Mouse (Mus musculus) embryonic stem cell, embryonic (primary cell): ENCODE measurements at regions not wholly inside any gene's neighbourhood (a gene's known extent, or its start where the extent isn't known, plus 50 kb on each side); places are given as distances from the start of the nearest gene placed in this dataset.

Source experiments
- CTCF ChIA-PET, 4 experiments: fragments of 300-600 bp in 2 of 4; fragments of 350-600 bp in 2 of 4; sonication (Branson Sonifier 250); formaldehyde crosslinking; loops; one replicate each; lab custom pipeline; 2022; ENCODE audit warnings: inconsistent platforms in 2 of 4; lab: Charles Lee
- POLR2A ChIA-PET, 4 experiments: fragments of 300-600 bp in 2 of 4; fragments of 350-600 bp in 2 of 4; sonication (Branson Sonifier 250); formaldehyde crosslinking; loops; one replicate each; lab custom pipeline; 2022; ENCODE audit warnings: antibody characterized with exemption in 4 of 4, inconsistent platforms in 1 of 4; lab: Charles Lee

- POLR2A ChIA-PET = no interaction called here
- CTCF ChIA-PET = no interaction called here
Observed at GRCm38 (mm10) chr1:89281107-89281655, 173.4 kb upstream of the Agap1 start.

DNA sequence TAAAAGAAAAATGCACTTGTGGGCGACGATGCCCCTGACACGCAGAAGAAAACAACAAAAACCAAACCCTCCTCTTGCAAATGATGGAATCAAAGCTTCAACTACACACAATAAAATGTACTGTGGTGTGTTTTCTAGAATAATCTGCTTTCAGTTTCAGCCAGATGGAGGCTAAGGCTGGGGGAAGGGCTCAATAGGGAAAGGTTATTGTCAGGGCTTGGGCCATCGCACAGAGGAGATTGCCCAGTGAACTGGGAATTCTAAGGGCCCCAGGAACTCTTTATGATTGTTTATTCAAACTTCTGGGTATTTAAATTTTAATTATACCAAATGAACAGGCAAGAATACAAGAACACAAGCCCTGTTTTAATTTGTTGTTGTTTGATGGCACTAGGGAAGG is 169.6 kb upstream of the Agap1 start:
- CTCF ChIA-PET = interaction anchor here in 1 of 4 experiments (0.6 kb wide), 1 partner anchor 55 kb away, joined by 3 read pairs; no protein-coding TSS in a partner anchor
- POLR2A ChIA-PET = no interaction called here

- ChIA-PET CTCF (no interaction called here), POLR2A (interaction anchor here in 2 of 4 experiments (0.8 to 1.5 kb wide), 2 partner anchors 50 to 218 kb away, joined by 3 to 6 read pairs; no protein-coding TSS in a partner anchor)
Observed at GRCm38 (mm10) chr1:89287136-89287795, 167.3 kb upstream of the Agap1 start.

- CTCF ChIA-PET = no interaction called here
- POLR2A ChIA-PET = interaction anchor here in 2 of 4 experiments (0.8 to 1.5 kb wide), 2 partner anchors 51 to 218 kb away, joined by 3 to 6 read pairs; no protein-coding TSS in a partner anchor
Observed at GRCm38 (mm10) chr1:89288001-89288400, 166.6 kb upstream of the Agap1 start.

DNA sequence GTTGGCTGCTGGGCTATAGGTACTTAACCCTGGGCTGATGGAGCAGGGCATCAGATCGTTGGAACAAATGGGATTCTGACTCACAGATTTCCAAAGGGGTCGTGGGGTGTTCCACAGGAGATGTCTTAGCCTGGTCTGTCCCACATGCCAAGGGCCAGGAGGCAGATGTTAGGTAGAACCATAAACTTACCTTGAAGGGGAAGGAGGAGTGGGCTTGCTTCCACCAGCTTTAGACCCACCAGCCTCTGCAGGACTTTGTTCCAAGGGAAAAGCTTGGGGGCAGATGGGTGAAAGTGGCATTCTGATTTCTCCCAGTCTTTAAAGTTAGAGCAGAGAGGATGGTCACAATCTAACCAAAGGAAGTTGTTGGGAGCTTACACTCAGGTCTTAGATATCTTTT is 165.7 kb upstream of the Agap1 start:
- POLR2A ChIA-PET = no interaction called here
- CTCF ChIA-PET = interaction anchor here in 1 of 4 experiments (0.8 kb wide), 1 partner anchor 234 kb away, joined by 3 read pairs; no protein-coding TSS in a partner anchor

DNA sequence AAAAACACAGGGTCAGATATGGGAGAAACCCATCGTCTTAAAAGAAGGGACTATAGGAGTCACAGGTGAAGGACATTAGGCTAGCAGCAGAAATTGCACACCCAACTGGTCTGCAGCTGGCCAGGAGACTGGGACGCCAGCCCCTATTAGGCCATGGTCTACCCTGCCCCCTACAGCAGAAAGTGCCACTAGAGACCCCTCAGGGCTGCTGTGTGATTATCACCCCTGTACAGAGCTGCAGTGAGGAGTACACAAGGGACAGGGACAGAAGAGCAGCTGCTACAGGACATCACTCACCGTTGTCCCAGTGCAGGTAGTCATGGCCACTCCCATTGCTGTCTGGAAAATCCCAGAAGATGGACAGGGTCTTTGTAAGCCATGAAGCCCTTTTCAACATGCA is 157.9 kb upstream of the Agap1 start:
- POLR2A ChIA-PET = no interaction called here
- CTCF ChIA-PET = no interaction called here

GRCm38 (mm10) chr1:89297766-89298165 is 156.8 kb upstream of the Agap1 start:
- POLR2A ChIA-PET = no interaction called here
- CTCF ChIA-PET = no interaction called here

GRCm38 (mm10) chr1:89301151-89301550 is 153.5 kb upstream of the Agap1 start:
- ChIA-PET POLR2A (no interaction called here), CTCF (no interaction called here)

GRCm38 (mm10) chr1:89302368-89302951 is 152.1 kb upstream of the Agap1 start:
- CTCF ChIA-PET = no interaction called here
- POLR2A ChIA-PET = interaction anchor here in 1 of 4 experiments (0.7 kb wide), 1 partner anchor 493 kb away, joined by 3 read pairs; no protein-coding TSS in a partner anchor

DNA sequence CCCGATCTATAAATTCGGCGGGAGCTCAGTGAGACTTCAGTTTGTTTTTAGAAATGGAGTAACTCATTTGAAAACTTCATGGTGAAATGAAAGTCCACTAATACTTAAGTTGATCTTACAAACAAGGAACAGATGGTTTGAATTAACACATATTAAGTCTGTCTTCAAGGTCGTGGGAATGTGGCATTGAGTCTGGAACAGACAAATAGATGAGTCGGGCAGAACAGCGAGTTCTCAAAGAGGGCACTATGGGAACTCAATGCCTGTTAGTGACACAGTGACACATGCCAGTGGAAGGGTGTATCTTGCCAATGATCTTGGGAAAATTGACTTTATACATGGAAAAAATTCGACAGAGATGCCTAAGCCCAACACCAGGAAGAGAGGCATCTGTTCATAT is 149.4 kb upstream of the Agap1 start:
- ChIA-PET POLR2A (no interaction called here), CTCF (no interaction called here)

DNA sequence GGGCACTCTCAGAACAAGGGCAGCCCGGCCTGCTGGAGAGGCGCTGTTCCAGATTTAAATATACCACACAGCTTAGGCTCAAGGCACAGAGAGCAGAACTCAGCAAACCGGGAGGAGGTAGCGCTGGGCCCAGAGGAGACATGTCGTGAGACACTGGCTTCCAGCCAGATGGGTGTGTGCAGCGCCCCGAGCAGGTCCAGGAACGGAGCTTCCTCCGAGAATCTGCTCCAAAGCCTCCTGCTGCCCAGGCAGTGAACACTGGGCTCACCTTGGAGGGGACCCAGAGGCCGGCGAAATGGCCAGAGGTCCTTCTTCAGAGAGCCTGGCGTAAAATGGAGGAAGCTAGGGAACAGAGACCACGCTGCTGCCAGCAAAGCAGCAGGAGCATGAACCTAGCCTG is 145.8 kb upstream of the Agap1 start:
- ChIA-PET POLR2A (no interaction called here), CTCF (no interaction called here)

DNA sequence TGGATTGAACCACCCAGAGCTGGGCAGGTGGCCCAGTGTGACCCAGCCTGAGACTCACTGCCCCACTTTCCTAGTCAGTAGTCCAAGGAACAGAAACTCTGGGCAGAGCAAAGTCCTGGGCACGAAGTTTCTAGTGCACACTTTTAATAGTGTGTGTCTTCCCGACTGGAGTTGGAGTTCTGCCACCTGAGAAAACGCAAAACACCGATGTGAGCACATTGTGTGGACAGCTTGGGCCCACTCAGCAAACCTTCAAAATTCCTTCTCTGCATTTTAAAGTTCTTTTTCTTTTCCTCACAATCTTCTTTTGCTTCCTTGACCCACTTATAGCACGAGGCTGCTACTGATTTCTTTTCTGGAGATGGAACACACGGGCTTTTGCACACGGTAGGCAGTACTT is 141.5 kb upstream of the Agap1 start:
- ChIA-PET POLR2A (no interaction called here), CTCF (no interaction called here)

DNA sequence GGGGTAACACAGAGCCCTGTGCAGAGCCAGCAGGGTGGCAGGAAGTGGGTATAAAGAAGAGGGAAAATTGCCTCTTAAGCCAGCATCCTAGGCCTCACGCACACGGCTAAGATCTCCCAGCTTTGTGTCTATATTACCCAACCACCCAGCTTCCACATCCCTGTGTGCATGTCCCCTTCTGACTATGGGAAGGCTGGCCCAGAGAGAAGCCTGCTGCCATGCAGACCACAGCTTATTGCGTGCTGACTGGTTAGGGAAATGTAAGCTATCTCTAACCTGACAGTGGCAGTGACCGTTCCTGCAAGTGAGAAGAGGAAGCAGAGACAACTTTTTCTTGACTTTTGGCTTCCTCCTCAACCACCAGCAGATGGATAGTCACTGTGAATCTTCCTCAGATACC is 136.7 kb upstream of the Agap1 start:
- CTCF ChIA-PET = interaction anchor here in 1 of 4 experiments (1.1 kb wide), 1 partner anchor 316 kb away, joined by 3 read pairs; no protein-coding TSS in a partner anchor

DNA sequence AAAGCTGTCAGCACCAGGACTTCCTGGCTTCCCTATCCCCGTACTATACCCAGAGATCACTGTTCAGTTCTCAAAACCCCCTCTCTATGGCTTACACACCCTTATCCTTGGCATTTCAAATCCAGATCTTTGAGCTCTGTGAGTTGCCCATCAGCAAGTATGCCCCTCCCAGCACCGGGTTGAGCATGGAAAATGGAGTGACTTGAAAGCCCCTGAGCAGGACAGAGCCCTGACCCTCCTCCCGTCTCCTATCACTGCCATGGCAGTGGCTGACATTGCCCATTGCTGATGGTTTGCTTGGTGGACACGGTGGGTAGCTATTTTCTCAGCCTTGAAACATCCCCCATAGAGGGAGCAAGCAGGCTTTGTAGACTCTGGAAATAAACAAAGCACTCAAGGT is 135.9 kb upstream of the Agap1 start:
- ChIA-PET POLR2A (no interaction called here), CTCF (no interaction called here)

More for the DNA sequence above, 136.7 kb upstream of the Agap1 start:
- POLR2A ChIA-PET = interaction anchor here in 1 of 4 experiments (0.6 kb wide), 1 partner anchor 596 kb away, joined by 3 read pairs; no protein-coding TSS in a partner anchor

GRCm38 (mm10) chr1:89322621-89323020 is 132.0 kb upstream of the Agap1 start:
- ChIA-PET CTCF (interaction anchor here in 1 of 4 experiments (1.1 kb wide), 1 partner anchor 309 kb away, joined by 3 read pairs; no protein-coding TSS in a partner anchor), POLR2A (no interaction called here)

DNA sequence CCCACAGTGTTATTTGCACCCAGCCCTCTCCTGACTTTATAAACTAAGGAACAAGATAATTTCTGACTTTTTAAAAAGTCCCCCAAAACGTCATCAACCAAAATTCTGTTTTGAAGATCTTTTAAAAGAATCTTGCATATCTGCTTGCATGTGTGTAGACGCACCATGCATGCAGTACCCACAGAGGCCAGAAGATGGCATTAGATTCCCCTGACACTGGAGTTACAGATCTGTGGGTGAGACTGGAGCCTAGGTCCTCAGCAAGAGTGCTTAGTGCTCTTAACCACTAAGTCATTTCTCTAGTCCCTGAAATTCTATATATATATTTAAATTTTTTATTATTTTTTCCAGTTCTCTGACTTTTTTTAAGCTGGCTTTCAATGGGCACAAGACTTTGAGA is 131.5 kb upstream of the Agap1 start:
- ChIA-PET POLR2A (no interaction called here), CTCF (interaction anchor here in 2 of 4 experiments (0.6 to 1.1 kb wide), 2 partner anchors 309 to 503 kb away, joined by 3 read pairs; no protein-coding TSS in a partner anchor)

- CTCF ChIA-PET = interaction anchor here in 1 of 4 experiments (0.7 kb wide), 1 partner anchor 96 kb away, joined by 3 read pairs; no protein-coding TSS in a partner anchor
- POLR2A ChIA-PET = no interaction called here
Observed at GRCm38 (mm10) chr1:89331352-89331751, 123.3 kb upstream of the Agap1 start.

GRCm38 (mm10) chr1:89332676-89333075 is 121.9 kb upstream of the Agap1 start:
- POLR2A ChIA-PET = no interaction called here
- CTCF ChIA-PET = no interaction called here

GRCm38 (mm10) chr1:89337861-89338260 is 116.7 kb upstream of the Agap1 start:
- CTCF ChIA-PET = no interaction called here

GRCm38 (mm10) chr1:89342794-89343193 is 111.8 kb upstream of the Agap1 start:
- ChIA-PET POLR2A (interaction anchor here in 1 of 4 experiments (1.2 kb wide), 1 partner anchor 18 kb away, joined by 3 read pairs; no protein-coding TSS in a partner anchor), CTCF (interaction anchor here in 2 of 4 experiments (0.6 to 1.4 kb wide), 10 partner anchors 9 to 1525 kb away, joined by 3 to 4 read pairs (median 3); no protein-coding TSS in a partner anchor)

More at GRCm38 (mm10) chr1:89337861-89338260, 116.7 kb upstream of the Agap1 start:
- POLR2A ChIA-PET = no interaction called here
